Mouse (Mus musculus): ENCODE measurements at regions not wholly inside any gene's neighbourhood (a gene's known extent, or its start where the extent isn't known, plus 50 kb on each side); places are given as distances from the start of the nearest gene placed in this dataset.
A peak's percentile ranks its signal among the peaks of the same experiment; 100 is the strongest.

- H3K4me3 ChIP-seq (ENCODE audit: low read length): no peak overlapping the region
- no peaks in the 10 kb centered on the region for H3K9me3 ChIP-seq (ENCODE audit: control insufficient read depth, low read length)
- no peak overlapping the region for H3K4me2 ChIP-seq (ENCODE audit: low read depth, low read length)
- ATAC-seq: no peak
- no peaks in the 10 kb centered on the region for H3K27me3 ChIP-seq (replicated peaks; ENCODE audit: control insufficient read depth, insufficient read depth, low read length)
- H3K36me3 ChIP-seq (ENCODE audit: control insufficient read depth, insufficient read depth, low read length): no peaks in the 10 kb centered on the region
- no peak overlapping the region for H3K9ac ChIP-seq (ENCODE audit: low read depth, low read length)
- no peak overlapping the region for H3K27ac ChIP-seq (ENCODE audit: low read length)
- no peaks in the 10 kb centered on the region for H3K4me1 ChIP-seq (ENCODE audit: control insufficient read depth, insufficient read depth, low read length)
Observed at GRCm38 (mm10) chr3:143156733-143157524, 275.1 kb upstream of the Pkn2 start.

GRCm38 (mm10) chr3:143156174-143156573, 274.4 kb upstream of the Pkn2 start:
- no peak overlapping the region for H3K4me3 ChIP-seq (ENCODE audit: low read length)
- H3K4me2 ChIP-seq (ENCODE audit: low read depth, low read length): no peak overlapping the region
- ATAC-seq: no peak
- H3K36me3 ChIP-seq (ENCODE audit: control insufficient read depth, insufficient read depth, low read length): no peaks in the 10 kb centered on the region
- H3K27ac ChIP-seq (ENCODE audit: low read length): no peak overlapping the region
- H3K27me3 ChIP-seq (replicated peaks; ENCODE audit: control insufficient read depth, insufficient read depth, low read length): no peaks in the 10 kb centered on the region
- H3K4me1 ChIP-seq (ENCODE audit: control insufficient read depth, insufficient read depth, low read length): no peaks in the 10 kb centered on the region
- no peak overlapping the region for H3K9ac ChIP-seq (ENCODE audit: low read depth, low read length)
- H3K9me3 ChIP-seq (ENCODE audit: control insufficient read depth, low read length): no peaks in the 10 kb centered on the region
- WGBS: 70% methylated on average over 1 of the region's 1 CpGs

GRCm38 (mm10) chr3:143155556-143155955, 273.8 kb upstream of the Pkn2 start:
- Histone ChIP-seq H3K27me3 (replicated peaks; ENCODE audit: control insufficient read depth, insufficient read depth, low read length) (no peaks in the 10 kb centered on the region), H3K27ac (ENCODE audit: low read length) (no peak overlapping the region), H3K9ac (ENCODE audit: low read depth, low read length) (no peak overlapping the region), H3K4me3 (ENCODE audit: low read length) (no peak overlapping the region), H3K4me1 (ENCODE audit: control insufficient read depth, insufficient read depth, low read length) (no peaks in the 10 kb centered on the region), H3K4me2 (ENCODE audit: low read depth, low read length) (no peak overlapping the region), H3K9me3 (ENCODE audit: control insufficient read depth, low read length) (no peaks in the 10 kb centered on the region), H3K36me3 (ENCODE audit: control insufficient read depth, insufficient read depth, low read length) (no peaks in the 10 kb centered on the region)
- no peak for ATAC-seq
- WGBS: 94% methylated on average over 1 of the region's 1 CpGs

- Histone ChIP-seq H3K4me1 (ENCODE audit: control insufficient read depth, insufficient read depth, low read length) (no peaks in the 10 kb centered on the region), H3K4me3 (ENCODE audit: low read length) (no peak overlapping the region), H3K4me2 (ENCODE audit: low read depth, low read length) (no peak overlapping the region), H3K27ac (ENCODE audit: low read length) (no peak overlapping the region), H3K9me3 (ENCODE audit: control insufficient read depth, low read length) (no peaks in the 10 kb centered on the region), H3K36me3 (ENCODE audit: control insufficient read depth, insufficient read depth, low read length) (no peaks in the 10 kb centered on the region), H3K27me3 (replicated peaks; ENCODE audit: control insufficient read depth, insufficient read depth, low read length) (no peaks in the 10 kb centered on the region), H3K9ac (ENCODE audit: low read depth, low read length) (no peak overlapping the region)
- ATAC-seq: no peak
- 73% methylated on average over 8 of the region's 8 CpGs for WGBS
Observed at GRCm38 (mm10) chr3:143147471-143147870, 265.7 kb upstream of the Pkn2 start.

GRCm38 (mm10) chr3:143138952-143139351, 257.1 kb upstream of the Pkn2 start:
- WGBS: 94% methylated on average over 3 of the region's 3 CpGs
- no peak overlapping the region for H3K4me2 ChIP-seq (ENCODE audit: low read depth, low read length)
- H3K4me1 ChIP-seq (ENCODE audit: control insufficient read depth, insufficient read depth, low read length): no peaks in the 10 kb centered on the region
- no peak for ATAC-seq
- H3K36me3 ChIP-seq (ENCODE audit: control insufficient read depth, insufficient read depth, low read length): no peaks in the 10 kb centered on the region
- no peak overlapping the region for H3K4me3 ChIP-seq (ENCODE audit: low read length)
- no peak overlapping the region for H3K27ac ChIP-seq (ENCODE audit: low read length)
- no peaks in the 10 kb centered on the region for H3K27me3 ChIP-seq (replicated peaks; ENCODE audit: control insufficient read depth, insufficient read depth, low read length)
- no peak overlapping the region for H3K9ac ChIP-seq (ENCODE audit: low read depth, low read length)
- H3K9me3 ChIP-seq (ENCODE audit: control insufficient read depth, low read length): no peaks in the 10 kb centered on the region

GRCm38 (mm10) chr3:143134528-143134927, 252.7 kb upstream of the Pkn2 start:
- 78% methylated on average over 2 of the region's 2 CpGs for WGBS
- H3K9me3 ChIP-seq (ENCODE audit: control insufficient read depth, low read length): no peaks in the 10 kb centered on the region

GRCm38 (mm10) chr3:143107733-143108291, 226.0 kb upstream of the Pkn2 start:
- WGBS: 55% methylated on average over 13 of the region's 13 CpGs
- Histone ChIP-seq H3K4me3 (ENCODE audit: low read length) (no peak overlapping the region), H3K36me3 (ENCODE audit: control insufficient read depth, insufficient read depth, low read length) (no peaks in the 10 kb centered on the region), H3K9ac (ENCODE audit: low read depth, low read length) (no peak overlapping the region), H3K27ac (ENCODE audit: low read length) (no peak overlapping the region), H3K4me1 (ENCODE audit: control insufficient read depth, insufficient read depth, low read length) (0 out of 2 replicates have a peak, but pooled peaks cover 3% of the 10 kb centered on the region), H3K27me3 (replicated peaks; ENCODE audit: control insufficient read depth, insufficient read depth, low read length) (no peaks in the 10 kb centered on the region), H3K4me2 (ENCODE audit: low read depth, low read length) (no peak overlapping the region), H3K9me3 (ENCODE audit: control insufficient read depth, low read length) (no peaks in the 10 kb centered on the region)
- no peak for ATAC-seq

More at GRCm38 (mm10) chr3:143134528-143134927, 252.7 kb upstream of the Pkn2 start:
- no peak overlapping the region for H3K9ac ChIP-seq (ENCODE audit: low read depth, low read length)
- no peaks in the 10 kb centered on the region for H3K4me1 ChIP-seq (ENCODE audit: control insufficient read depth, insufficient read depth, low read length)
- H3K36me3 ChIP-seq (ENCODE audit: control insufficient read depth, insufficient read depth, low read length): no peaks in the 10 kb centered on the region
- H3K4me2 ChIP-seq (ENCODE audit: low read depth, low read length): no peak overlapping the region
- no peak overlapping the region for H3K4me3 ChIP-seq (ENCODE audit: low read length)
- H3K27me3 ChIP-seq (replicated peaks; ENCODE audit: control insufficient read depth, insufficient read depth, low read length): no peaks in the 10 kb centered on the region
- ATAC-seq: no peak
- no peak overlapping the region for H3K27ac ChIP-seq (ENCODE audit: low read length)

GRCm38 (mm10) chr3:143104734-143105133, 222.9 kb upstream of the Pkn2 start:
- no peak overlapping the region for H3K9ac ChIP-seq (ENCODE audit: low read depth, low read length)
- no peak overlapping the region for H3K4me2 ChIP-seq (ENCODE audit: low read depth, low read length)
- ATAC-seq: no peak
- no peaks in the 10 kb centered on the region for H3K36me3 ChIP-seq (ENCODE audit: control insufficient read depth, insufficient read depth, low read length)
- H3K9me3 ChIP-seq (ENCODE audit: control insufficient read depth, low read length): no peaks in the 10 kb centered on the region
- WGBS: 41% methylated on average over 2 of the region's 2 CpGs
- no peak overlapping the region for H3K4me3 ChIP-seq (ENCODE audit: low read length)
- 0 out of 2 replicates have a peak, but pooled peaks cover 5% of the 10 kb centered on the region for H3K4me1 ChIP-seq (ENCODE audit: control insufficient read depth, insufficient read depth, low read length)
- no peaks in the 10 kb centered on the region for H3K27me3 ChIP-seq (replicated peaks; ENCODE audit: control insufficient read depth, insufficient read depth, low read length)
- H3K27ac ChIP-seq (ENCODE audit: low read length): no peak overlapping the region

GRCm38 (mm10) chr3:143103333-143103732, 221.5 kb upstream of the Pkn2 start:
- Histone ChIP-seq H3K27ac (ENCODE audit: low read length) (no peak overlapping the region), H3K4me2 (ENCODE audit: low read depth, low read length) (no peak overlapping the region), H3K27me3 (replicated peaks; ENCODE audit: control insufficient read depth, insufficient read depth, low read length) (no peaks in the 10 kb centered on the region), H3K4me1 (ENCODE audit: control insufficient read depth, insufficient read depth, low read length) (0 out of 2 replicates have a peak, but pooled peaks cover 4% of the 10 kb centered on the region), H3K4me3 (ENCODE audit: low read length) (no peak overlapping the region), H3K9ac (ENCODE audit: low read depth, low read length) (no peak overlapping the region), H3K36me3 (ENCODE audit: control insufficient read depth, insufficient read depth, low read length) (no peaks in the 10 kb centered on the region), H3K9me3 (ENCODE audit: control insufficient read depth, low read length) (no peaks in the 10 kb centered on the region)
- WGBS: 24% methylated on average over 3 of the region's 3 CpGs
- peak; percentile 63 for ATAC-seq

All from intestine, embryonic 16.5 days (tissue).